Mouse (Mus musculus) ES-E14 (cell line): ENCODE measurements around the gene Lpcat2. TPM values are rescaled to one million over a fixed set of nuclear protein-coding genes. Genes with fewer than 3 reads are reported as not detected.

ENCODE experiments used
- DNase-seq: peaks from one replicate; pipeline ENCODE4 v3.0.0-alpha.2; 2013; ENCODE audit warnings: low read depth, low spot score
- H3K27ac ChIP-seq: 2 replicates; pipeline ENCODE4 v1.5.1; 2012; ENCODE audit warnings: low read depth, mild to moderate bottlenecking, low read length, moderate library complexity, mixed read lengths; ENCODE audit not compliant: poor library complexity, insufficient read depth, severe bottlenecking
- H3K36me3 ChIP-seq: 2 replicates; pipeline ENCODE4 v1.6.1; 2012; ENCODE audit warnings: mild to moderate bottlenecking, low read length, moderate library complexity, mixed read lengths; ENCODE audit not compliant: control insufficient read depth, poor library complexity, insufficient read depth, severe bottlenecking
- H3K4me1 ChIP-seq, 2 experiments: fragments of 150-350 bp in 1 of 2; sonication (generic) in 1 of 2; 2 replicates each; pipeline ENCODE4 v1.6.1; 2012; ENCODE audit warnings: low read length in 2 of 2, mild to moderate bottlenecking in 1 of 2, mixed read lengths in 1 of 2; ENCODE audit not compliant: control insufficient read depth in 2 of 2, insufficient read depth in 2 of 2, poor library complexity in 1 of 2
- H3K4me3 ChIP-seq, 2 experiments: fragments of 150-350 bp in 1 of 2; sonication (generic) in 1 of 2; 2 replicates each; pipeline ENCODE4 v1.5.1; 2012; ENCODE audit warnings: low read length in 2 of 2, low read depth in 1 of 2, mild to moderate bottlenecking in 1 of 2, mixed read lengths in 1 of 2; ENCODE audit not compliant: insufficient read depth in 1 of 2, poor library complexity in 1 of 2, severe bottlenecking in 1 of 2
- H3K9ac ChIP-seq: 2 replicates; pipeline ENCODE4 v1.6.1; 2012; ENCODE audit warnings: low read depth, mild to moderate bottlenecking, low read length, mixed read lengths; ENCODE audit not compliant: poor library complexity, insufficient read depth, severe bottlenecking
- H3K9me3 ChIP-seq: fragments of 150-350 bp; sonication (generic); 2 replicates; pipeline ENCODE4 v1.6.1; 2012; ENCODE audit warnings: low read depth, mild to moderate bottlenecking, low read length; ENCODE audit not compliant: control insufficient read depth, insufficient read depth
- CHD2 ChIP-seq: IDR thresholded peaks from 2 replicates; pipeline ENCODE4 v1.6.1; 2014; ENCODE audit warnings: mild to moderate bottlenecking, low read depth, low read length, inconsistent platforms
- HCFC1 ChIP-seq: IDR thresholded peaks from 2 replicates; pipeline ENCODE4 v1.6.1; 2012; ENCODE audit warnings: low read length, inconsistent platforms, borderline replicate concordance; ENCODE audit not compliant: insufficient read depth
- MAFK ChIP-seq: IDR thresholded peaks from 2 replicates; pipeline ENCODE4 v1.6.1; 2014; ENCODE audit warnings: mild to moderate bottlenecking, low read depth, low read length, inconsistent platforms; ENCODE audit not compliant: insufficient read depth
- ZC3H11A ChIP-seq: IDR thresholded peaks from 2 replicates; pipeline ENCODE4 v1.6.1; 2012; ENCODE audit warnings: low read depth, mild to moderate bottlenecking, inconsistent platforms, low read length, borderline replicate concordance
- ZNF384 ChIP-seq: IDR thresholded peaks from 2 replicates; pipeline ENCODE4 v1.6.1; 2012; ENCODE audit warnings: low read depth, low read length, inconsistent platforms
- in situ Hi-C, 2 experiments: fragments of 600-800 bp; cut with MboI; formaldehyde crosslinking; loops; one replicate each; pipeline ENCODE4 v1.15.1; 2025; ENCODE audit warnings: low sequenced_read_pairs in 2 of 2, inconsistent platforms in 1 of 2; ENCODE audit not compliant: unreplicated experiment in 2 of 2
- total RNA-seq: library from RNA; depleted of rRNA; stranded (reverse); fragments of 300-350 nt; gene quantifications from 2 replicates; pipeline ENCODE4 v1.2.3, GENCODE M21; 2012

Lpcat2 gene
- total RNA-seq, 1 experiment, result 1.8 TPM

- Histone ChIP-seq H3K36me3 (peaks cover 5% of the 10 kb centered on the region; the same call in 1 of the 2 replicates), H3K27ac (no peak overlapping the region), H3K9me3 (no peaks in the 10 kb centered on the region), H3K9ac (no peak overlapping the region), H3K4me1 (peaks cover 2 to 4% of the 10 kb centered on the region in 2 experiments; a peak in 2 of 4 replicates), H3K4me3 (0 out of 4 replicates have a peak overlapping the region, but pooled peaks of 1 of the 2 experiments have one; percentile 78)
- TF ChIP-seq HCFC1 (no peak), ZC3H11A (no peak), MAFK (no peak), ZNF384 (no peak), CHD2 (no peak)
- DNase-seq, result no peak
- in situ Hi-C loops, result no loop called here
Observed at GRCm38 (mm10) chr8:92828251-92828743, 26.8 kb upstream of the Lpcat2 start.

GRCm38 (mm10) chr8:92834065-92834731, 20.9 kb upstream of the Lpcat2 start:
- TF ChIP-seq HCFC1 (no peak), CHD2 (no peak), ZNF384 (no peak), ZC3H11A (no peak)
- no peaks in the 10 kb centered on the region for H3K9me3 ChIP-seq
- in situ Hi-C loops, result no loop called here
- peaks cover 5% of the 10 kb centered on the region; the same call in 1 of the 2 replicates for H3K36me3 ChIP-seq
- no peak overlapping the region for H3K27ac ChIP-seq
- H3K9ac ChIP-seq, result no peak overlapping the region
- H3K4me3 ChIP-seq, result no peak overlapping the region
- no peak for DNase-seq
- H3K4me1 ChIP-seq, result no peaks in the 10 kb centered on the region

- in situ Hi-C loops, result no loop called here
- no peak for DNase-seq
- Histone ChIP-seq H3K27ac (no peak overlapping the region), H3K4me1 (no peaks in the 10 kb centered on the region), H3K9ac (no peak overlapping the region), H3K4me3 (no peak overlapping the region), H3K36me3 (peaks cover 5% of the 10 kb centered on the region; the same call in 1 of the 2 replicates), H3K9me3 (no peaks in the 10 kb centered on the region)
- TF ChIP-seq HCFC1 (no peak), MAFK (no peak), CHD2 (no peak), ZNF384 (no peak), ZC3H11A (no peak)
Observed at GRCm38 (mm10) chr8:92834786-92835500, 20.2 kb upstream of the Lpcat2 start.

GRCm38 (mm10) chr8:92835901-92836300, 19.2 kb upstream of the Lpcat2 start:
- Histone ChIP-seq H3K36me3 (peaks cover 5% of the 10 kb centered on the region; the same call in 1 of the 2 replicates), H3K4me1 (no peaks in the 10 kb centered on the region), H3K4me3 (no peak overlapping the region), H3K9me3 (no peaks in the 10 kb centered on the region), H3K9ac (no peak overlapping the region), H3K27ac (no peak overlapping the region)
- in situ Hi-C loops, result no loop called here
- TF ChIP-seq CHD2, result no peak
- no peak for TF ChIP-seq MAFK
- TF ChIP-seq ZC3H11A, result no peak
- no peak for TF ChIP-seq ZNF384
- no peak for TF ChIP-seq HCFC1
- DNase-seq, result no peak
